Mouse (Mus musculus) midbrain, embryonic 16.5 days (tissue): ENCODE results near the gene Soga1. TPM values are rescaled to one million over a fixed set of nuclear protein-coding genes. Genes with fewer than 3 reads are reported as not detected.

Source experiments
- ATAC-seq: fragments of 200-750 bp; cut with Nextera tagmentation; 2 replicates; pipeline ENCODE4 v1.8.0; 2017; ENCODE audit warnings: moderate TSS enrichment
- H3K27ac ChIP-seq: fragments of 300-500 bp; sonication (generic); 2 replicates; pipeline ENCODE4 v1.5.1; 2014; ENCODE audit warnings: mild to moderate bottlenecking, low read length, mixed read lengths
- H3K27me3 ChIP-seq: fragments of 300-500 bp; sonication (generic); 2 replicates; pipeline ENCODE4 v1.6.1; 2014; ENCODE audit warnings: low read depth, low read length, mixed read lengths; ENCODE audit not compliant: control insufficient read depth, insufficient read depth
- H3K36me3 ChIP-seq: fragments of 300-500 bp; sonication (generic); 2 replicates; pipeline ENCODE4 v1.6.1; 2014; ENCODE audit warnings: mild to moderate bottlenecking, low read length, moderate library complexity, mixed read lengths; ENCODE audit not compliant: control insufficient read depth, insufficient read depth
- H3K4me1 ChIP-seq: fragments of 300-500 bp; sonication (generic); 2 replicates; pipeline ENCODE4 v1.6.1; 2014; ENCODE audit warnings: mild to moderate bottlenecking, low read length, mixed read lengths; ENCODE audit not compliant: control insufficient read depth, insufficient read depth
- H3K4me2 ChIP-seq: fragments of 300-500 bp; sonication (generic); 2 replicates; pipeline ENCODE4 v1.6.1; 2014; ENCODE audit warnings: mild to moderate bottlenecking, low read length, mixed read lengths
- H3K4me3 ChIP-seq: fragments of 300-500 bp; sonication (generic); 2 replicates; pipeline ENCODE4 v1.5.1; 2014; ENCODE audit warnings: low read depth, mild to moderate bottlenecking, low read length, moderate library complexity, mixed read lengths
- H3K9ac ChIP-seq: fragments of 300-500 bp; sonication (generic); 2 replicates; pipeline ENCODE4 v1.6.1; 2014; ENCODE audit warnings: low read depth, low read length, mixed read lengths
- H3K9me3 ChIP-seq: fragments of 300-500 bp; sonication (generic); replicated peaks from 2 replicates; pipeline ENCODE4 v1.6.1; 2014; ENCODE audit warnings: mild to moderate bottlenecking, low read length, mixed read lengths; ENCODE audit not compliant: control insufficient read depth, poor library complexity, severe bottlenecking
- WGBS: fragments of 180-500 bp; shearing (Covaris S2); extraction: QIAGEN DNeasy Blood & Tissue Kit; methylation state at CpG from one replicate; pipeline ENCODE4 v1.1.7; 2014; 5-methylcytosine and 5-hydroxymethylcytosine counted together
- polyA plus RNA-seq: library from polyadenylated mRNA; unstranded; fragments of >200 nt; fragmentation: Nextera tagmentation; extraction: Ambion mirVana; gene quantifications from 2 replicates; pipeline ENCODE4 v1.2.1, GENCODE M21; 2015

Gene Soga1
- polyA plus RNA-seq, 1 experiment from 2014 or later, result 5.5 TPM

DNA sequence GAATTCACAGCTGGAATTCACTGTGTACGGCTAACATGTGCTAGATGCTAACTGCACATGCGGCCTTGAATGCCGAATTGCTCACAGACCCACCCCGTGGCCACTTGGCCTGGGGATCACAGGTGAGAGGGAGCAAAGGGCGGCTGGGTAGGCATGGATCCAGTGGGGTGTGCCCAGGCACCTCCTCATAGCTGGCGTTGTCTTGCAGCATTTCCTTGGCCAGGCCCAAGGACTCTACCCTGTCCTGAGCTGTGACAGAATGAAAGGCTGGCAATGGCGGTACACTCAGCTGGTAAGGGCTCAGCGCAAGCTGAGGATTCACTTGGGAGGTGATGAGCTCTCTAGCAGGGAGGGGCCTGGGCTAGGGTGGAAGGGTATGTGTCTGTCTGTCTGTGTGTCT lies 7.7 kb upstream of the Soga1 start, which contains the start of gene Tldc2:
Gene Tldc2 (plus strand): TSS at position 260 of the 400 bp plus-strand sequence.
- 84% methylated on average over 8 of the region's 8 CpGs for WGBS
- Histone ChIP-seq H3K27me3 (no peaks in the 10 kb centered on the region), H3K4me2 (no peak within 1 kb of the TSS), H3K4me1 (0 out of 2 replicates have a peak, but pooled peaks cover 2% of the 10 kb centered on the region), H3K36me3 (no peaks in the 10 kb centered on the region), H3K9ac (no peak within 1 kb of the TSS), H3K9me3 (no peaks in the 10 kb centered on the region), H3K27ac (no peak within 1 kb of the TSS), H3K4me3 (no peak within 1 kb of the TSS)
- no peak for ATAC-seq

- Histone ChIP-seq H3K9me3 (no peaks in the 10 kb centered on the region), H3K27ac (no peak overlapping the region), H3K4me1 (peaks cover 2% of the 10 kb centered on the region; the same call in 1 of the 2 replicates), H3K27me3 (no peaks in the 10 kb centered on the region), H3K4me2 (no peak overlapping the region), H3K4me3 (no peak overlapping the region), H3K9ac (no peak overlapping the region), H3K36me3 (no peaks in the 10 kb centered on the region)
- WGBS, result 94% methylated on average over 7 of the region's 7 CpGs
- ATAC-seq, result no peak
Observed at GRCm38 (mm10) chr2:157084831-157085585, 6.0 kb upstream of the Soga1 start.

- no peak overlapping the region for H3K27ac ChIP-seq
- ATAC-seq, result no peak
- WGBS, result 21% methylated on average over 7 of the region's 7 CpGs
Observed at GRCm38 (mm10) chr2:157081960-157082359, 2.9 kb upstream of the Soga1 start.

DNA sequence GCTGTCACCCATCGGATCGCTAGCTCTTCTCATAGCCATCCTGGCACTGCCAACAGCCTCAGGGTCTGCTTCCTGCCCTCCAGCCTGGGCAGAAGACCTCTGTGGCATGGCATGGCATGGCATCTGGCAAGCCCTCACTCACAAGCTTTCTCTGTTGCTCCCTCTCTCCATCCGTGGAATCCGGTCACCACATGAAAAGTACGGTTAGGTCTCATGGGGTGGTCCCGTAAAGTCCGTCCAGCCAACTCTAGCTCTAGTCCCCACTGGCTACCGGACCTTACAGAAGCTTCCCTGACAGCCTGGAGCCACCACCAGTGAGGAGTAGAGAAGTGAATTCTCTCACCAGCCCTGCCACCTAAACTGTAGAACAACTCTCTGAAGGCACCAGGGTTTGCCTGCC lies 2.3 kb upstream of the Soga1 start:
- ATAC-seq, result no peak
- Histone ChIP-seq H3K9ac (no peak overlapping the region), H3K27me3 (no peaks in the 10 kb centered on the region), H3K4me2 (no peak overlapping the region), H3K4me1 (peaks cover 18% of the 10 kb centered on the region), H3K36me3 (no peaks in the 10 kb centered on the region), H3K9me3 (no peaks in the 10 kb centered on the region), H3K4me3 (no peak overlapping the region), H3K27ac (no peak overlapping the region)
- WGBS, result 89% methylated on average over 8 of the region's 8 CpGs

More at GRCm38 (mm10) chr2:157081960-157082359, 2.9 kb upstream of the Soga1 start:
- no peak overlapping the region for H3K9ac ChIP-seq
- no peak overlapping the region for H3K4me3 ChIP-seq
- no peak overlapping the region for H3K4me2 ChIP-seq
- H3K27me3 ChIP-seq, result no peaks in the 10 kb centered on the region
- H3K4me1 ChIP-seq, result peaks cover 12% of the 10 kb centered on the region
- H3K36me3 ChIP-seq, result no peaks in the 10 kb centered on the region
- H3K9me3 ChIP-seq, result no peaks in the 10 kb centered on the region

- Histone ChIP-seq H3K9ac (peak overlapping the region; percentile 97), H3K4me1 (peaks cover 34% of the 10 kb centered on the region), H3K4me2 (peak overlapping the region; percentile 100), H3K9me3 (no peaks in the 10 kb centered on the region), H3K27me3 (no peaks in the 10 kb centered on the region), H3K4me3 (peak overlapping the region; percentile 77), H3K27ac (peak overlapping the region; percentile 99), H3K36me3 (no peaks in the 10 kb centered on the region)
- 7% methylated on average over 16 of the region's 16 CpGs for WGBS
- ATAC-seq, result peak; percentile 13
Observed at GRCm38 (mm10) chr2:157079701-157080180, 687 bp upstream of the Soga1 start.

- Histone ChIP-seq H3K4me3 (peak overlapping the region; percentile 77), H3K27ac (peak overlapping the region; percentile 99), H3K27me3 (no peaks in the 10 kb centered on the region), H3K4me2 (peak overlapping the region; percentile 100), H3K9me3 (no peaks in the 10 kb centered on the region), H3K9ac (peak overlapping the region; percentile 97), H3K36me3 (0 out of 2 replicates have a peak, but pooled peaks cover 2% of the 10 kb centered on the region), H3K4me1 (peaks cover 48% of the 10 kb centered on the region)
- WGBS, result under 1% methylated on average over 49 of the region's 79 CpGs
- peak; percentile 8; the same call in 1 of the 2 replicates for ATAC-seq
Observed at GRCm38 (mm10) chr2:157078059-157078792, 828 bp downstream of the Soga1 start.

GRCm38 (mm10) chr2:157077641-157078058 lies 1.4 kb downstream of the Soga1 start:
- WGBS, result under 1% methylated on average over 15 of the region's 15 CpGs
- Histone ChIP-seq H3K9me3 (no peaks in the 10 kb centered on the region), H3K36me3 (0 out of 2 replicates have a peak, but pooled peaks cover 2% of the 10 kb centered on the region), H3K27ac (peak overlapping the region; percentile 99), H3K4me1 (peaks cover 54% of the 10 kb centered on the region), H3K9ac (peak overlapping the region; percentile 97), H3K4me3 (peak overlapping the region; percentile 77), H3K4me2 (peak overlapping the region; percentile 100), H3K27me3 (no peaks in the 10 kb centered on the region)
- ATAC-seq, result no peak

GRCm38 (mm10) chr2:157077160-157077559 lies 1.9 kb downstream of the Soga1 start:
- no peaks in the 10 kb centered on the region for H3K9me3 ChIP-seq
- H3K4me1 ChIP-seq, result peaks cover 58% of the 10 kb centered on the region

More at GRCm38 (mm10) chr2:157077160-157077559, 1.9 kb downstream of the Soga1 start:
- no peak for ATAC-seq
- Histone ChIP-seq H3K4me3 (peak overlapping the region; percentile 77), H3K27me3 (no peaks in the 10 kb centered on the region), H3K27ac (peak overlapping the region; percentile 99), H3K9ac (peak overlapping the region; percentile 97), H3K4me2 (peak overlapping the region; percentile 100), H3K36me3 (0 out of 2 replicates have a peak, but pooled peaks cover 2% of the 10 kb centered on the region)
- WGBS, result 10% methylated on average over 5 of the region's 5 CpGs
